Mouse (Mus musculus): ENCODE measurements around the gene Slc35f4. TPM values are rescaled to one million over a fixed set of nuclear protein-coding genes. Genes with fewer than 3 reads are reported as not detected.

The Slc35f4 gene
- total and polyA plus RNA-seq, 3 experiments = not detected

DNA sequence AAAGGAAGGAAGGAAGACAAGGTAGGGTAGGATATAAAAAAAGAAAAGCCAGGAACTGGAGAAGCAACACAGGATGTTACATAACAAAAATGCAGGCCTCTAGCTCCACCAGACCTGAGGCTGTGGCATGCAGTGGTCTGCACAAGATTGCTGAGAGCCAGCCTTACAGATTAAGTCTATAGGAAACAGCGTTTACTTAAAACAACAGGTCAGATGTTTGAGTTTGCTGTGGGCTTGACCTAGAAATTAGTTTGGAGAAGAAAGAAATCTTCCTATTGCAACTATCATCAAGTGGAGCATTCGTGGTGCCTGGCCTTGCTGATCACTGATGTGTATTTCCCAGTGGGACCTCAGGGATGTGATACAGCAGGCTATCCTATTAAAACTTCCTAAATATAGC is 64.1 kb downstream of the Slc35f4 start:
- no peak for DNase-seq (ENCODE audit: low read depth, low spot score)
- H3K27ac ChIP-seq (ENCODE audit: control insufficient read depth, low read depth, low read length) = no peak overlapping the region
- H3K4me3 ChIP-seq (ENCODE audit: control insufficient read depth in 1 of 2, insufficient read depth in 1 of 2, low read depth in 2 of 2, low read length in 2 of 2) = no peak overlapping the region
- H3K79me2 ChIP-seq (ENCODE audit: control insufficient read depth, insufficient read depth, low read length, poor library complexity) = no peaks in the 10 kb centered on the region
- H3K4me1 ChIP-seq (ENCODE audit: control insufficient read depth in 1 of 2, insufficient read depth in 2 of 2, low read length in 2 of 2) = no peaks in the 10 kb centered on the region
- no peak overlapping the region for H3K9ac ChIP-seq (ENCODE audit: control insufficient read depth, low read depth, low read length, poor library complexity, severe bottlenecking)
- H3K9me3 ChIP-seq (replicated peaks; ENCODE audit: insufficient read depth, low read length) = no peaks in the 10 kb centered on the region
- H3K27me3 ChIP-seq (ENCODE audit: control insufficient read depth in 1 of 2, insufficient read depth in 2 of 2, low read length in 2 of 2) = no peaks in the 10 kb centered on the region
- TF ChIP-seq SMC3 (IDR thresholded peaks at IDR 0.05; ENCODE audit: low read depth, low read length) = no peak
- TF ChIP-seq NELFE (IDR thresholded peaks at IDR 0.05; ENCODE audit: low read depth, low read length) = no peak
- TF ChIP-seq ELF1 (IDR thresholded peaks at IDR 0.05; ENCODE audit: low read depth, low read length) = no peak
- no peak for TF ChIP-seq ETS1 (IDR thresholded peaks at IDR 0.05; ENCODE audit: low read depth, low read length)
- no peak for TF ChIP-seq KAT2A (conservative IDR thresholded peaks at IDR 0.05; ENCODE audit: low read depth, low read length)
- TF ChIP-seq EP300 (IDR thresholded peaks at IDR 0.05; ENCODE audit: low read depth in 1 of 2, low read length in 2 of 2) = no peak
- no peak for TF ChIP-seq MAZ (IDR thresholded peaks at IDR 0.05; ENCODE audit: low read depth, low read length)
- no peak for TF ChIP-seq RAD21 (IDR thresholded peaks at IDR 0.05; ENCODE audit: low read depth, low read length)
- no peak for TF ChIP-seq GABPA (IDR thresholded peaks at IDR 0.05; ENCODE audit: low read depth, low read length)
- TF ChIP-seq ZKSCAN1 (IDR thresholded peaks at IDR 0.05; ENCODE audit: low read depth, low read length) = no peak
- TF ChIP-seq HCFC1 (IDR thresholded peaks at IDR 0.05; ENCODE audit: low read depth, low read length) = no peak
- no peak for TF ChIP-seq BHLHE40 (IDR thresholded peaks at IDR 0.05; ENCODE audit: borderline replicate concordance, low read depth, low read length)
- H3K36me3 ChIP-seq (ENCODE audit: control insufficient read depth in 1 of 2, insufficient read depth in 2 of 2, low read length in 2 of 2) = no peaks in the 10 kb centered on the region

- H3K36me3 ChIP-seq (ENCODE audit: control insufficient read depth in 1 of 2, insufficient read depth in 2 of 2, low read length in 2 of 2) = no peaks in the 10 kb centered on the region
- no peaks in the 10 kb centered on the region for H3K79me2 ChIP-seq (ENCODE audit: control insufficient read depth, insufficient read depth, low read length, poor library complexity)
- no peaks in the 10 kb centered on the region for H3K4me1 ChIP-seq (ENCODE audit: control insufficient read depth in 1 of 2, insufficient read depth in 2 of 2, low read length in 2 of 2)
- no peaks in the 10 kb centered on the region for H3K27me3 ChIP-seq (ENCODE audit: control insufficient read depth in 1 of 2, insufficient read depth in 2 of 2, low read length in 2 of 2)
- no peak overlapping the region for H3K4me3 ChIP-seq (ENCODE audit: control insufficient read depth in 1 of 2, insufficient read depth in 1 of 2, low read depth in 2 of 2, low read length in 2 of 2)
- H3K9ac ChIP-seq (ENCODE audit: control insufficient read depth, low read depth, low read length, poor library complexity, severe bottlenecking) = no peak overlapping the region
- TF ChIP-seq EP300 (IDR thresholded peaks at IDR 0.05; ENCODE audit: low read depth in 1 of 2, low read length in 2 of 2) (no peak), NRF1 (IDR thresholded peaks at IDR 0.05; ENCODE audit: insufficient read depth, low read depth, low read length, poor library complexity, severe bottlenecking) (no peak), USF2 (IDR thresholded peaks at IDR 0.05; ENCODE audit: borderline replicate concordance in 1 of 2, insufficient read depth in 1 of 2, low read depth in 1 of 2, low read length in 2 of 2) (no peak), SIN3A (IDR thresholded peaks at IDR 0.05; ENCODE audit: low read length) (no peak), ZMIZ1 (IDR thresholded peaks at IDR 0.05; ENCODE audit: low read depth, low read length) (no peak)
- no peaks in the 10 kb centered on the region for H3K9me3 ChIP-seq (replicated peaks; ENCODE audit: insufficient read depth, low read length)
- H3K27ac ChIP-seq (ENCODE audit: control insufficient read depth, low read depth, low read length) = no peak overlapping the region
- no peak for DNase-seq (ENCODE audit: low read depth, low spot score)
These were observed 65.0 kb downstream of the Slc35f4 start for GRCm38 (mm10) chr14:49460799-49461198.
